Mouse (Mus musculus) thymus, adult 2 months (tissue): ENCODE measurements around the gene Nucb1.

Experiments
- CTCF ChIP-seq: fragments of 200-500 bp; IDR thresholded peaks from 2 replicates; pipeline ENCODE4 v1.5.1; 2012; ENCODE audit warnings: mild to moderate bottlenecking, control low read depth, low read length, moderate library complexity, borderline replicate concordance; ENCODE audit not compliant: control insufficient read depth, poor library complexity, insufficient read depth; ENCODE audit errors: extremely low read depth
- POLR2A ChIP-seq: fragments of 200-500 bp; IDR thresholded peaks from 2 replicates; pipeline ENCODE4 v1.6.1; 2012; ENCODE audit warnings: mild to moderate bottlenecking, low read length, control low read depth, moderate library complexity; ENCODE audit not compliant: control insufficient read depth, poor library complexity, insufficient read depth; ENCODE audit errors: extremely low read depth

- TF ChIP-seq CTCF, result no peak
- no peak for TF ChIP-seq POLR2A
Measured at GRCm38 (mm10) chr7:45449974-45450373, 60.2 kb downstream of the Nucb1 start.
